Mouse (Mus musculus) lung, embryonic 15.5 days (tissue): ENCODE data around the gene Mtmr10. TPM values are rescaled to one million over a fixed set of nuclear protein-coding genes. Genes with fewer than 3 reads are reported as not detected.

ENCODE experiments used
- ATAC-seq: fragments of 200-750 bp; cut with Nextera tagmentation; 2 replicates; pipeline ENCODE4 v1.8.0; 2017; ENCODE audit warnings: moderate number of reproducible peaks, borderline replicate concordance; ENCODE audit not compliant: low FRiP score, low TSS enrichment; ENCODE audit errors: extremely low read depth
- H3K27ac ChIP-seq: fragments of 300-500 bp; sonication (generic); 2 replicates; pipeline ENCODE4 v1.5.1; 2015; ENCODE audit warnings: moderate library complexity, mild to moderate bottlenecking, inconsistent platforms
- H3K27me3 ChIP-seq: fragments of 300-500 bp; sonication (generic); 2 replicates; pipeline ENCODE4 v1.6.1; 2015; ENCODE audit warnings: inconsistent platforms
- H3K36me3 ChIP-seq: fragments of 300-500 bp; sonication (generic); 2 replicates; pipeline ENCODE4 v1.6.1; 2015; ENCODE audit warnings: inconsistent platforms
- H3K4me1 ChIP-seq: fragments of 300-500 bp; sonication (generic); 2 replicates; pipeline ENCODE4 v1.6.1; 2015; ENCODE audit warnings: inconsistent platforms
- H3K4me2 ChIP-seq: fragments of 300-500 bp; sonication (generic); 2 replicates; pipeline ENCODE4 v1.6.1; 2015; ENCODE audit warnings: inconsistent platforms, mild to moderate bottlenecking, moderate library complexity
- H3K4me3 ChIP-seq: fragments of 300-500 bp; sonication (generic); 2 replicates; pipeline ENCODE4 v1.5.1; 2015; ENCODE audit warnings: mild to moderate bottlenecking, inconsistent platforms
- H3K9ac ChIP-seq: fragments of 300-500 bp; sonication (generic); 2 replicates; pipeline ENCODE4 v1.6.1; 2015; ENCODE audit warnings: inconsistent platforms
- H3K9me3 ChIP-seq: fragments of 300-500 bp; sonication (generic); 2 replicates; pipeline ENCODE4 v1.6.1; 2016; ENCODE audit warnings: inconsistent platforms
- WGBS: fragments of 180-500 bp; shearing (Covaris S2); methylation state at CpG from one replicate; pipeline ENCODE4 v1.1.7; 2015; 5-methylcytosine and 5-hydroxymethylcytosine counted together
- polyA plus RNA-seq: library from polyadenylated mRNA; unstranded; fragments of >200 nt; fragmentation: Nextera tagmentation; extraction: Ambion mirVana; gene quantifications from 2 replicates; pipeline ENCODE4 v1.2.1, GENCODE M21; 2015

Gene Mtmr10
- 9.4 and 9.8 TPM in 2 replicates for polyA plus RNA-seq

DNA sequence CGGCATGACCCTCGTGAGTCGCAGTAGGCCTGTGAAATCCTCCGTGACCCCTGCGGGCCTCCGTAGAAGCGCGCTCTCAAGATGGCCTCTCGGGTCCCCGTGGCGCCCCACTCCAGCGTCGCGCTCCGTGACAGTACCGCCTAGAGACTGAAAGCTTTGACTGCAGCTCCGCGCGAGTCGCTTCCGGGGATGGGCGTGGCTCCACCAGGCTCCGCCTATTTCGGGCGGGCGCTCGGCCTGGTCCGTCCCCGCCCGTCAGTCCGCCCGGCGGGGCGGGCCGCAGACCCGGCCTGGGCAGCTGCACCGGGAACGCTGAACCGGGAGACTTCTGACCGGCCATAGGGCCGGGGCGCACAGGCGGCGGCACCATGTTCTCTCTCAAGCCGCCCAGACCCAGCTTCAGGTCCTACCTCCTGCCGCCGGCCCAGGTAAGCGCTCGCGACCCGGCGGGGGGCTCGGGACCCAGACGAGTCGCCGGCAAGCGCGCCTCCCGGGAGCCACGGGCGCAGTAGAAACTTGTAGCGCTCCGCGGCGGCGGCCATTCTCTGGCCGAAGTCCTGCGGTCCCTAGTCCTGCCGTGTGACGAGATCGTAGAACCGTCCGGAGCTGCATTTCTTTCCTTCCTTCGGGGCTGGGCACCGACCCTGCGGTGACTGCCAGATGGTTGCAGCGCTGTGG lies at the start of gene Mtmr10:
Mtmr10 (plus strand) TSS at position 240 of the 678 bp plus-strand sequence.
- Histone ChIP-seq H3K36me3 (no peaks in the 10 kb centered on the region), H3K9me3 (no peaks in the 10 kb centered on the region), H3K4me3 (peak within 1 kb of the TSS; percentile 90), H3K4me2 (peak within 1 kb of the TSS; percentile 69), H3K27ac (peak within 1 kb of the TSS; percentile 85), H3K9ac (peak within 1 kb of the TSS; percentile 78), H3K27me3 (no peaks in the 10 kb centered on the region), H3K4me1 (peaks cover 3% of the 10 kb centered on the region; the same call in 1 of the 2 replicates)
- under 1% methylated on average over 57 of the region's 77 CpGs for WGBS
- ATAC-seq, result peak; percentile 99

DNA sequence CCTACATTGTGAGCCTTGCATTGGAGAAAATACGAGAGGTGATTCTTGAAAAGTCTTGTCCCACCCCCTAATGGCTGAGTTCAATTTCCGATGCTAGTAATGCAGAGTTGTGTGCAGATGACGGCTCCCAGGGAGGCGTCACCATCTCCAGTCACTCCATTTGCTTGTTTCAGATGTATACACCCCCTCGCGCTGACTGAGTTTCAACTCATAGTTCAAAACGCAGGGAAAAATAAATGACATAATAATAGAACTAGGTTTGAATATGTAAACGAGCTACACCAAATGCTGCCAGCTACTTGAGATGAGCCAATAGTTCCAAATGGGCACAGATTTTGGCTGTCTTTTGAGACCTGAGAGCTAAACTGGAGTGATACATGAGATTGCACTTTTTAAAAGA lies 49.7 kb upstream of the Mtmr10 start:
- Histone ChIP-seq H3K27me3 (no peaks in the 10 kb centered on the region), H3K36me3 (no peaks in the 10 kb centered on the region), H3K9me3 (no peaks in the 10 kb centered on the region), H3K4me2 (no peak overlapping the region), H3K4me1 (no peaks in the 10 kb centered on the region), H3K27ac (no peak overlapping the region), H3K9ac (no peak overlapping the region), H3K4me3 (no peak overlapping the region)
- no peak for ATAC-seq
- WGBS, result 82% methylated on average over 8 of the region's 8 CpGs

DNA sequence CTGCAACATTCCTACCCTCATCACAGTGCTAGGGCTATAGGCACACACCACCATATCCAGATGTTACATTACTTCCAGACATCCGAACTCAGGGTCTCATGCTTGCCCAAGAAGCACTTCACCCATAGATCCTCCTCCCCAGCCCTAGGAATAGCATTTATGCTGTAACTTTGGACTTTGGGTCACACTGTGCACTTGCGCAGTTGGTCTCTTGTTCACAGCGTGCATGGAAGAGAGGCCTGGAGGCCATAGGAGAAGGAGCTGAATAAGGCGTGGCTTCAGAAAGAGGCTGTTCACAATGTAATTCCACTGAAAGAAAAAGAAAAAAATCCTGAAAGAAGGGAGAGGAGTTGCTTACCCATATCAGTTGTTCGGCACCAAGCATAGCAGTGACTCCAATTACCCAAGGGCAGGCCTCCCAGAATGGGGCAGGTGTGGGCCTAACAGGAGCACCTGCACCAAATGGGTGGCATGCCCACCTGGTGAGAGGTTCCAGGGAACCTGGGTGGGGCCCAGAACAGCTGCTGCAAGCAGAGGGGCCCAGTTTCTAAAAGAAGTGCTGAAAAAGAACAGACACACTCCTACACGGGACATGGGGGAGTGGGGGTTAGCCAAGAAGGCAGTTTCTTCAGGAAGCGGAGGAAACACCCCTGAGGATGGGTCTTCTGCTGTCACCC lies 48.9 kb upstream of the Mtmr10 start:
- Histone ChIP-seq H3K4me2 (no peak overlapping the region), H3K4me3 (no peak overlapping the region), H3K9me3 (no peaks in the 10 kb centered on the region), H3K36me3 (no peaks in the 10 kb centered on the region), H3K4me1 (no peaks in the 10 kb centered on the region), H3K27ac (no peak overlapping the region), H3K9ac (no peak overlapping the region), H3K27me3 (no peaks in the 10 kb centered on the region)
- 83% methylated on average over 7 of the region's 7 CpGs for WGBS
- ATAC-seq, result no peak

DNA sequence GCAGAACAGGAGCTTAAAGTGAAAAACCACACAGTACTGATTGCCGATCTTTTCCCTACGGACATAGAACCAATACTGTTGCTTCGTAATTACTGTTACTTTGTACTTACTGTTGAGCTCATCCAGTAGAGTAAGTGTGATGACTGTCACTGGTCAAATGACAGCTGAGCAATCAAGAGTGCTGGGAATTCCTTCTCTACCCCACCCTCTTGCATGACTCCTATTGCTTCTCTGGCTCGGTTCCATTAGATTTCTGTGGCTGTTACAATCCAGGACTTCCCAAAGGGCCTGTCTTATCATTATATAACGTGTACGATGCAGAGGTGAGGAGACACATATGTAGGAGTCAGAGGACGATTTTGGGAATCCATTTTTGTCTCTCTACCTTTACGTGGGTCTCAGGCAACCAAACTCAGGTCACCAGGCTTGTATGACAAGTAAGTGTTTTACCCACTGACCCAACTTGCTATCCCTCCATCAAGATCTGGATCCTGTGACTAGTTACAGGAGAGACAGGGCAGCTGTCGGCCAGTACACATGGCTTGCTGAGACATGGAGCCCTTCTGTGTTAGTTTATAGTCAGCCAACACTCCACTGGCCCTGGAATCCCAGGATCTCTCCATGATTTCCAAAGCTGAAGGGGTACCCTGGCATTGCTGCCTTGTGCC lies 48.2 kb upstream of the Mtmr10 start:
- no peaks in the 10 kb centered on the region for H3K36me3 ChIP-seq
- no peak overlapping the region for H3K27ac ChIP-seq
- H3K9ac ChIP-seq, result no peak overlapping the region
- H3K27me3 ChIP-seq, result no peaks in the 10 kb centered on the region
- no peak overlapping the region for H3K4me2 ChIP-seq
- no peaks in the 10 kb centered on the region for H3K9me3 ChIP-seq
- H3K4me1 ChIP-seq, result no peaks in the 10 kb centered on the region
- WGBS, result 82% methylated on average over 9 of the region's 9 CpGs
- no peak for ATAC-seq
- H3K4me3 ChIP-seq, result no peak overlapping the region

DNA sequence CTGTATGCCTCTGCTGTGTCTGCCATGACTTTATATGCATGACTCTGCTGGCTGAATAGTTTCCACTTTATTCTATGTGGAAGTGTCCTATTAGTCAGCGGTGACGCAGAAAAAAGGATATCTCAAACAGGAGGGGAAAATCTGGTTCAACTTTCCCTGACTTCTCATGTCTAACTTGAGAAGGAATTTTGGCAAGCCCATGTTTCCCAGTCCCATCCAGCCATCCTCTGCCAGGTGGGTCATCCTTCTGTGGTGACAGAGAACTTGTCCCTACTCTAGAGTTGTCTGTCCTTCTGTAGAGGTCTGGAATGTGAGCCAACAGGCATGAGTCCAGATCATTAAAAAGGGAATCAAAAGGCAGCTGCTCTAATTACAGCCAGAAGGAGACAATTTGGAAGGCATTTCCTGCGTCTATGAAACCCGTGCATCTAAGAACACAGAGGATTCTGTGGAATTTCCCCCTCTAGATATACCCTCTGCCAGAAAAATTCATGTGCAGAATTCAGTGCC lies 47.6 kb upstream of the Mtmr10 start:
- no peaks in the 10 kb centered on the region for H3K9me3 ChIP-seq
- no peak overlapping the region for H3K27ac ChIP-seq
- no peak overlapping the region for H3K9ac ChIP-seq
- H3K4me1 ChIP-seq, result no peaks in the 10 kb centered on the region
- no peak overlapping the region for H3K4me3 ChIP-seq
- no peaks in the 10 kb centered on the region for H3K27me3 ChIP-seq
- no peaks in the 10 kb centered on the region for H3K36me3 ChIP-seq
- no peak for ATAC-seq
- no peak overlapping the region for H3K4me2 ChIP-seq
- WGBS, result 66% methylated on average over 4 of the region's 4 CpGs

DNA sequence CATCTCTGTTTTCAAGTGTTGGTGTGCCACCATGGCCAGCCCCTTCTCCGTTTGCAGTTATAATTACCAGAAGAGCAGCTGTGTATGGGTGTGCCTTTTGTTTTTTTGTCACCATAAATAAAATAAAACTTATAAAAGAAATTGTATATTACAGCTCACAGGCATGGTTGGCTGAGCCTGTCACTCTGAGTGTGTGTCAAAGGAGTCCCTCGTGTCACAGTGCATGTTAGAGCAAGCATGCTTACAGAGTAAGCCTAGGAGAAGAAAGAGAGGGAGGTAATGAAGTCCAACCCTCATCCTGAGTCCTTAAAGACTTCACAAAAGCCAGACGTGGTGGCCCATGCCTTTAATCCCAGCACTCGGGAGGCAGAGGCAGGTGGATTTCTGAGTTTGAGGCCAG lies 45.0 kb upstream of the Mtmr10 start:
- H3K9me3 ChIP-seq, result no peaks in the 10 kb centered on the region
- H3K4me1 ChIP-seq, result no peaks in the 10 kb centered on the region
- WGBS, result 70% methylated on average over 4 of the region's 4 CpGs
- no peak overlapping the region for H3K4me2 ChIP-seq
- no peak for ATAC-seq
- no peak overlapping the region for H3K9ac ChIP-seq
- H3K4me3 ChIP-seq, result no peak overlapping the region
- H3K36me3 ChIP-seq, result no peaks in the 10 kb centered on the region
- no peak overlapping the region for H3K27ac ChIP-seq
- H3K27me3 ChIP-seq, result no peaks in the 10 kb centered on the region

DNA sequence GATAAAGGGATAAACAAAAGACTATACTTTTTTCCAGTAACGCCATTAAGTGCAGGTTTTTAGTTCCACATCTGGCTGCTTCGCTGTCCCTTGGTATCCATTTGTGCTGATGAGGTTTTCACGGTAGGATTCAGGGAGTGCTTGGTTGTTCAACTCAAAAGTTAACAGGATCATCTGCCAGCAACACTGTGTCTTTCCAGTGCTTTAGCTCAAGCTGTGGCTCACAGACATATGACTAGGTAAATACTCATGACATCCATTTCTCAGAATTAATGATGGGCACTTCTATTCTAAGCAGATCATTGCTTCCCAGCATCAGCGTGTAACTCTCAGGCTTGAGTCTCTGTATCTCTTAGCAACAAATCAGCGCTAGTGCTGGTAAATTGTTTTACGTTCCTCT lies 43.1 kb upstream of the Mtmr10 start:
- ATAC-seq, result no peak
- no peaks in the 10 kb centered on the region for H3K9me3 ChIP-seq
- WGBS, result 83% methylated on average over 6 of the region's 6 CpGs

DNA sequence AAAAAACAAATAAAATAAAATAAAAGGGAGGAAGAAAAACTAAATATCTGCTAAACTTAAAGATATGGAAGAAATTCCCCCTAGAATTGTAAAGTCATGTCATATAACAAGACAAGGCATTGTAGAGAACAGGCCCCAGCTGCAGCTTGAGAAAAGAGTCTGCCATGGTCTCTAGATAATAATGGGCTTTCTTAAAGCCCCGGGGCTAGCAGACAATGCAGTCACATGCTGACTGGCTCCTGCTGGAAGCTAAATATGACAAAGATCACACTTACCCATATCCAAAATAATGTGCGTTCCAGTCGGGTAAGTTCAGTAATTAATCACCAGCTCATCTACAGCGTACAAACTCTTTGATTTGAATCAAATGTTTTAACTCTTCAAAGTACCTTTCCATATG lies 40.7 kb upstream of the Mtmr10 start:
- no peak for ATAC-seq
- H3K9ac ChIP-seq, result no peak overlapping the region
- H3K36me3 ChIP-seq, result no peaks in the 10 kb centered on the region
- no peak overlapping the region for H3K4me2 ChIP-seq
- no peaks in the 10 kb centered on the region for H3K27me3 ChIP-seq
- no peaks in the 10 kb centered on the region for H3K9me3 ChIP-seq
- H3K4me3 ChIP-seq, result no peak overlapping the region
- H3K27ac ChIP-seq, result no peak overlapping the region
- H3K4me1 ChIP-seq, result no peaks in the 10 kb centered on the region
- 64% methylated on average over 4 of the region's 4 CpGs for WGBS

More for the DNA sequence above, 43.1 kb upstream of the Mtmr10 start:
- no peak overlapping the region for H3K9ac ChIP-seq
- no peaks in the 10 kb centered on the region for H3K4me1 ChIP-seq
- no peak overlapping the region for H3K4me3 ChIP-seq
- H3K27me3 ChIP-seq, result no peaks in the 10 kb centered on the region
- H3K4me2 ChIP-seq, result no peak overlapping the region
- no peaks in the 10 kb centered on the region for H3K36me3 ChIP-seq
- H3K27ac ChIP-seq, result no peak overlapping the region

DNA sequence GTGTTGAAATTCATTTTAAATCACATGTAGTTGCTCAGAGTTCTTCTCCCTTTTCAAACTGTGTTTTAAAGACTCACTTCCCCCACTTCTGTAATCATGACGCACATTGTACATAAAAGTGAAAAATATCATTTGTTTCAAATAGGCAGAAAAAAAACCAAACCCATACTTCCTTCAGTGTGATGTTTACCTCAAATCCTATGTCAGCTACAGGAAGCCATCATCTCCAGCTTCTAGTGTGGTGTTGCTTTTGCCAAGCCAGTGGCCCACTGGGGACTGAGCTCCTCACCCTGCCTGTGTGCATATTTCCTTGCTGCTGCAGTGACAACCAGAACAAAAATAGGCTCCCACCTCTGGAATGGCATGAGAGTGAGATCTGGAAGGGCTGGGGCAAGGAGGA lies 39.1 kb upstream of the Mtmr10 start:
- Histone ChIP-seq H3K27ac (no peak overlapping the region), H3K27me3 (no peaks in the 10 kb centered on the region), H3K4me1 (no peaks in the 10 kb centered on the region), H3K4me3 (no peak overlapping the region), H3K9ac (no peak overlapping the region), H3K9me3 (no peaks in the 10 kb centered on the region), H3K4me2 (no peak overlapping the region), H3K36me3 (no peaks in the 10 kb centered on the region)
- no peak for ATAC-seq
- WGBS, result 64% methylated on average over 1 of the region's 1 CpGs

DNA sequence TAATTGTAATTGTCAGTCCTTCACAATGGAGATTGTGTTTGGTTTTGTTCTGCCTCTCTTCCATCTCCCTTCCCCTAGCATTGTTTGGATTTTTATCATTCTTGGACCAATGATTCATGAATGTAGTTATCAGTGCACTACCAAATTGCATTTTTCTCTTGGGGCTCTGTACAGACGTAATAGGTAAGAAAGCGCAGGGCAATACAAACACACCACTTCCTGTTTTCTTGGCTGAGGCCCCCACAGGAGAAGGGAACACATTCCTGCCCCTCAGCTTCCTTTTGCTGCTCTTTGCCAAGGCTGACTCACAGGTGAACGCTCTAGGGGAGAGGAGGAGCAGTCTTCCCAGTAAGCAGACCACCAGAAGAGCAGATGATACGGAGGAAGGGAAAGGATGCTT lies 37.7 kb upstream of the Mtmr10 start:
- Histone ChIP-seq H3K4me1 (no peaks in the 10 kb centered on the region), H3K9me3 (no peaks in the 10 kb centered on the region), H3K27ac (no peak overlapping the region), H3K4me2 (no peak overlapping the region), H3K9ac (no peak overlapping the region), H3K4me3 (no peak overlapping the region), H3K27me3 (no peaks in the 10 kb centered on the region), H3K36me3 (no peaks in the 10 kb centered on the region)
- ATAC-seq, result no peak
- WGBS, result 29% methylated on average over 4 of the region's 4 CpGs

DNA sequence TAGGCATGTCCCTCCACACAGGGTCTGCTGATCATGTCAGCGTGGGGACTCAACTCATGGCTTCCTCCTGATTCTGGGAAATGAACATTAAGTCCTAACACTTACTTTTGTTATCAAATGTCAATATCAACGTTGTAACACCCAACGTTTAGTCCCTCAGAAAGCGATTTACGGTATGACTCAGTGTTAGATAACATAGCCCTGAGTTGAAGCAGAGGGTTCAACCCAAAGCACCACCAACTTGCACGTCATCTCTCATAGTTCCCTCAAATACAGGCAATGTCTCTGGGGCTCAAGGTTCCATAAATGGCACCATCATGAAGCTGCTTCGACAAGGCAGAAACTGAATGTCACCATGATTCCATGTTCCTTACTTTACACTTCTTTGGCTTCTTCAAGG lies 37.0 kb upstream of the Mtmr10 start:
- H3K4me1 ChIP-seq, result no peaks in the 10 kb centered on the region
- H3K4me3 ChIP-seq, result no peak overlapping the region
- WGBS, result 78% methylated on average over 7 of the region's 7 CpGs
- H3K27me3 ChIP-seq, result no peaks in the 10 kb centered on the region
- H3K9me3 ChIP-seq, result no peaks in the 10 kb centered on the region
- H3K36me3 ChIP-seq, result no peaks in the 10 kb centered on the region
- ATAC-seq, result no peak
- no peak overlapping the region for H3K4me2 ChIP-seq
- no peak overlapping the region for H3K9ac ChIP-seq
- H3K27ac ChIP-seq, result no peak overlapping the region

DNA sequence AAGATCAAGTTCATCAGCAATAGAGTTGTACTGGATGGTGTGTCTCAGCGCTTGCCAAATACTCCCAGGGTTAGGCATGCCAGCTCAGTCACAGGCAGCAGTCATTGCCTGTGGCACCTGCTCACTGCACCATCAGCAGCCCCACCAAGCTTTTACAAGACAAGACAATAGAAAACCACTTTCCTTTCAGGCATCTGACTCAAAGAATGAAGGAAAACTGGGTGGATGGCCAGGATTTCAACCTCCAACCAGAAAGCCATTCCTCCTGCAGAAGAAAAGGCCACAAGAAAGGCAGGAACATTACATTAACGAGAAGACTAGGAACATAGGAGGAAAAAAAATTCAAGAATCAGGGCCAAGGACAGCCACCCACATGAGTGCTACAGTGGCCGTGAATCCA lies 33.7 kb upstream of the Mtmr10 start:
- Histone ChIP-seq H3K4me1 (no peaks in the 10 kb centered on the region), H3K27ac (no peak overlapping the region), H3K9me3 (no peaks in the 10 kb centered on the region), H3K27me3 (no peaks in the 10 kb centered on the region), H3K4me2 (no peak overlapping the region), H3K4me3 (no peak overlapping the region), H3K9ac (no peak overlapping the region), H3K36me3 (no peaks in the 10 kb centered on the region)
- WGBS, result 82% methylated on average over 3 of the region's 3 CpGs
- ATAC-seq, result no peak
